Mouse (Mus musculus) adrenal gland, postnatal 10 days (tissue): Measurements from ENCODE around the gene Catsper1. TPM values are rescaled to one million over a fixed set of nuclear protein-coding genes. Genes with fewer than 3 reads are reported as not detected.

Source experiments
- total RNA-seq, 2 experiments: library from RNA; stranded (reverse); gene quantifications; 2 replicates each; pipeline ENCODE4 v1.2.3; 2021

Catsper1 gene
- total RNA-seq, 2 experiments from 2014 or later, result not detected

Other genes starting within 250 kb of the Catsper1 start
- gene Yif1a, start 247.2 kb upstream of the Catsper1 start, total RNA-seq, result 10 to 100 TPM; 88.3 to 96.8 TPM
- 1 to 10 TPM; 5.0 to 5.1 TPM for gene Cnih2, start 237.2 kb upstream of the Catsper1 start, total RNA-seq
- gene Rab1b, start 228.7 kb upstream of the Catsper1 start, total RNA-seq, result 100 to 1,000 TPM; 179 to 197 TPM
- gene Klc2, start 217.2 kb upstream of the Catsper1 start, total RNA-seq, result 10 to 100 TPM; 28.0 to 40.2 TPM
- gene Pacs1, start 62.6 kb upstream of the Catsper1 start, total RNA-seq, result 10 to 100 TPM; 23.3 to 28.7 TPM
- gene Sf3b2, start 40.3 kb upstream of the Catsper1 start, total RNA-seq, result 100 to 1,000 TPM; 149 to 167 TPM
- gene Gal3st3, start 37.4 kb upstream of the Catsper1 start, total RNA-seq, result under 1 TPM; 0.27 to 0.51 TPM
- gene Cst6, start 13.8 kb downstream of the Catsper1 start, total RNA-seq, result 1 to 10 TPM; 1.4 to 2.4 TPM
- gene Eif1ad, start 31.0 kb downstream of the Catsper1 start, total RNA-seq, result 10 to 100 TPM; 33.6 to 37.8 TPM
- 100 to 1,000 TPM; 165 to 169 TPM for gene Banf1, start 31.4 kb downstream of the Catsper1 start, total RNA-seq
- gene Sart1, start 53.0 kb downstream of the Catsper1 start, total RNA-seq, result 10 to 100 TPM; 63.6 to 65.1 TPM
- not detected for gene Tsga10ip, start 66.8 kb downstream of the Catsper1 start, total RNA-seq
- 100 to 1,000 TPM; 246 to 264 TPM for gene Drap1, start 89.2 kb downstream of the Catsper1 start, total RNA-seq
- 10 to 100 TPM; 42.5 to 43.8 TPM for gene AI837181, start 89.4 kb downstream of the Catsper1 start, total RNA-seq
- under 1 TPM in 1 of 2 experiments, not detected in 1; 0.18 TPM for gene Fosl1, start 111.8 kb downstream of the Catsper1 start, total RNA-seq
- gene Ccdc85b, start 122.2 kb downstream of the Catsper1 start, total RNA-seq, result 10 to 100 TPM in 1 of 2 experiments, 1 to 10 TPM in 1; 9.4 to 11.5 TPM
- gene Fibp, start 124.9 kb downstream of the Catsper1 start, total RNA-seq, result 10 to 100 TPM; 74.9 to 99.3 TPM
- 1 to 10 TPM; 1.4 to 1.8 TPM for gene Ctsw, start 132.8 kb downstream of the Catsper1 start, total RNA-seq
- gene Efemp2, start 138.2 kb downstream of the Catsper1 start, total RNA-seq, result 10 to 100 TPM; 48.8 to 50.9 TPM
- 10 to 100 TPM; 25.2 to 27.4 TPM for gene Mus81, start 152.7 kb downstream of the Catsper1 start, total RNA-seq
- gene Cfl1, start 154.7 kb downstream of the Catsper1 start, total RNA-seq, result 100 to 1,000 TPM; 651 to 659 TPM
- 1 to 10 TPM; 1.2 to 2.7 TPM for gene 1700020D05Rik, start 168.0 kb downstream of the Catsper1 start, total RNA-seq
- gene Snx32, start 174.8 kb downstream of the Catsper1 start, total RNA-seq, result 10 to 100 TPM in 1 of 2 experiments, 1 to 10 TPM in 1; 8.0 to 12.3 TPM
- not detected for gene Ovol1, start 224.9 kb downstream of the Catsper1 start, total RNA-seq
- 1 to 10 TPM; 6.3 to 7.3 TPM for gene Ap5b1, start 232.3 kb downstream of the Catsper1 start, total RNA-seq